Mouse (Mus musculus) R1 (cell line): ENCODE results near the gene Zfp791.
"Not testable (repeated sequence)": the region's sequence is repeated elsewhere in the genome, so short reads cannot be mapped to it uniquely, and the experiment has no call there.

Experiments
- DNase-seq: peaks from one replicate; pipeline ENCODE4 v3.0.0-alpha.2; 2018; ENCODE audit warnings: low read depth, low spot score

Gene Zfp791

DNA sequence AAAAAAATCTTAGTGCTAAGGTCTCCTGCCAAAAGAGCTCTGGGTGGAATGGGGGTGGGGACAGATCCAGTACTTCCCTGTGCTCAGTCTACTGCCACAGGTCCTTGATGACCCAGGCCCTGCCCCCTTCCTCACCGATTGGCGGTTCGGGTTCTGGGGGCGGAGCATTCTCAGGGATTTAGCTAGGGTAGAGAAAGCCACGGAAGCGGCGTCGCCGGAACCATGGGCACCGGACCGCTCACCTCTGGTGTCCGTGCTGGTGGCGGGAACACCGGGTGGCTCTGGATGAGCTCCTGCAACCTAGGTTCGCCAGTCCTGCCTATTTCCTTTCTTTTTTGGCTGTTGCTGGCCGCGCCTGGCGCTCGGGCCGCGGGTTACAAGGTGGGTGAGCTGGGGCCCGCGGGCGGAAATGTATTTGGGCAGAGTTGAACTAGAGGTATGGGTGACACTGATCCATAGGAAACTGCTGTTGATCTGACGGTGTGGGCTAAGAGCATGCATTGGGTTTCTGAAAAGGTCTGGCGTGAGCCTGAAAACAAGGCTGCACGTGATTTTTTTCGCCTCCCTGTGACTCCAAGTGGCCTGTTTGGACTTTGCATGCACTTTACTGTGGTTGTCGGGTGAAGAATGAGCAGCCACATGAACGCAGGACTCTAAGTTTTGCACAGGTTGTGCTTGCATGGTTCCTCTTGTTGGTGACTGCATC lies 39.6 kb downstream of the Zfp791 start, which contains the start of gene Man2b1:
Man2b1 (plus strand) TSS at position 163 of the 706 bp plus-strand sequence.
- peak; percentile 96 for DNase-seq

DNA sequence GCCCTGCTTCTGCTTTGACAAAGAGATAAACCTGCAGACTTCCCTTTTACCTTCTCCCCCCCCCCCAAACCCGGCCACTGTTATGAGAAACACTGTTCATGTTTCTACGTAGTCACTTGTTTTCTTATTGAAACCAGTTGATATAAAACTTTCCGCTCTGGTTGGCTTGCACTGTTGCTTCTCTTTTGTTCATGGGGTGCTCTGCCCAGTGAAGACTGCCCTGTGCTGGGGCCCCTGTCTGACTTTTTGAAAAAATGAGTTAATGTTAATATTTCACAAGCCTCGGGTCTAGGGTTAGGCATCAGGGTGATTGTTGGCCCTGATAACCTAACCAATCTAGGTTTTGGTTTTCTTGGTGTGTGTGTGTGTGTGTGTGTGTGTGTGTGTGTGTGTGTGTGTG lies 40.7 kb downstream of the Zfp791 start:
- not testable (repeated sequence) for DNase-seq

DNA sequence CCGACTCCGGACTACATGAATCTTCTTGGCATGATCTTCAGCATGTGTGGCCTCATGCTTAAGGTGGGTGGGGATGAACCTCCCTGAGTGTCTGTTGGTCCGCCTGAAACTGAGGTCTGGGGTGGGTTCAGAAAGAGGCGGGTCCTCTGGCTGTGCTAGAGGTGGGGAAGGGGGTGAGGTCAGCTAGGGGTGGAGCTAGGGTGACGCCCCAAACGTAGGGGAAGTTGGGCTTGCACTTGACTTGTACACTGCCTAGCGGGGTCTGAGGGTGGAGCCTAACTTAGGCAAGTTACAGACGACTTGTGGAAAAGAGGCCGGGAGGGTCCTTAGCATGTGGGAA lies 41.7 kb downstream of the Zfp791 start, which contains the start of gene Wdr83:
Wdr83 (minus strand) TSS at position 91 of the 340 bp plus-strand sequence.
- peak; percentile 96 for DNase-seq

DNA sequence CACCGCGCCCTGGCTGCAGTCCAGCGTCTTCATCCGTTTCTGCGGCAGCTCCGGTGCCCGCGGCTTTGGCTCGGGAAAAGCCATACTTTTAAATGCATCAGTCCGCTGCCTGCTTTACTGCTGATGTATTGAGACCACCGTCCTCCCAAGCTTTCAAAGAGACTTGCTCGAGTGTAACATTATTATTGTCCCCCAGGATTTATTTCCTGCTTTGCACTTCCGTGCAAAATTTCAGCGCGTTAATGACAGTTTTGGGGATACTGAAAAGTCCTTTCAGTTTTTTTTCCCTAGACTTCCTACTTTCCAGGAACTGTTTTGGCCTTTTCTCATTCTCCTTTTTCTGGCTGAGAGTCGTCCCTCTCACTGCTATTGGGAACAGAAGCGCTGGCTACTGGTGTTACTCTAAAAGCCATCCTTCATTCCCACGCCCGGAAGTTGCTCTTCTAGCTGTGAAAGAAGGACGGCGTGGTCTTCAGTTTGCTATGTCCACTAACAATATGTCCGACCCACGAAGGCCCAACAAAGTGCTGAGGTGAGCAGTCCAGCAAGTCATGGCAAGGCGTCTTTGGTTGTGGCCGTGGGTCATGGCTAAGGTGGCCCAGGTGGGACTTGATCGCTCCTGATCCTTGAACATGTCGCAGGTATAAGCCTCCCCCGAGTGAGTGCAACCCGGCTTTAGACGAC lies 42.2 kb downstream of the Zfp791 start, which contains the start of gene Wdr83os:
Wdr83os (plus strand) TSS at position 209 of the 684 bp plus-strand sequence.
- peak; percentile 88 for DNase-seq

DNA sequence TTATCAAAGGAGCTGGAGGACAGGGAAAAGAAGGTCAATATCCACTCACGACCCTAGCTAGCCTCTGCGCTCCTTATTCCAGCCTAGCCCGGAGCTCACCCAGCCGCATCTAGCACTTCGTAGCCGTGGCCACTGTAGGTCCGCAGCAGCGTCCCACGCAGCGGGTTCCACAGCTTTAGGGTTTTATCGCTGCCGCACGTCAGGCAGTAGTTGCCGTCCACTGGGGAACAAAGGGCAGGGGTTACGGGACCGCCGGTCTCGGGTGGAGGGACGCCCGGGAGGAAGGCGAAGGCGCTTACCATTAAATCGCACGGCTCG lies 42.7 kb downstream of the Zfp791 start:
- no peak for DNase-seq

DNA sequence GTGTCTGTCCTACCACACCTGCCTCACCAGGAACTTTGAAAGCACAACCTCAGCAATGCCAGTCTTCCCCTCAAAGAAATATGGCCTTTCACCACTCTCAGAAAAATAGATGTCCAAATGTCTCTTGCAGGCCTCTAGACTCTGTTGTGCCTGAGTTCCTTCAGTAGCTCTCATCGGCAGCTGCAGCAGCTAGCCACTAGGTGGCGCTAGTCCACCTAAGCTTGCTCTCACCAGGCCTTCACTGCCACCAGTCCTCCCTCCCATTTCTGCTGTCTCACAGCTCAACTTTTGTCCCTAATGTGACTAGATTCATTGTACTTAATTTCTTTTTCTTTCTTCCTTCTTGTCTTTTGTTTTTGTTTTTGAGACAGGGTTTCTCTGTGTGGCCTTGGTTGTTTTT lies 45.9 kb downstream of the Zfp791 start:
- DNase-seq: peak; percentile 86

DNA sequence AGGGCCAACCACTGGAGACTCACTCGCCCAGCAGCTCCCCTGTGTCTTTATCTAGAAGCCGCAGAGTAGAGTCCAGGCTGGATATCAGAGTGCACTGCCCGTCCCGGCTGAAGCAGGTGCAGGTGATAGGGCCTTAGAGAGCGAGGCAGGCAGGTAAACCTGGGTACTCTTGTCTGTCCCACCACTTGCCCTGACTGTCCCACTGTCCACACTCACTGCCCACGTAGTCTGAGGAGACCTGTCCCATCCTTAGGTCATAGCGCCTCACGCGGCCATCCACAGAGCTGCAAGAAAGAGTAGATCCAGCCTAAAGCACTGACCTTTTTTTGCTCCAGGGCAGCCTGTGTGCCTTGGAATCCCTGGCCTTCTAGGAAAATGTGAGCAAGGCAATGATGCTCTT lies 46.9 kb downstream of the Zfp791 start:
- DNase-seq: peak; percentile 77

DNA sequence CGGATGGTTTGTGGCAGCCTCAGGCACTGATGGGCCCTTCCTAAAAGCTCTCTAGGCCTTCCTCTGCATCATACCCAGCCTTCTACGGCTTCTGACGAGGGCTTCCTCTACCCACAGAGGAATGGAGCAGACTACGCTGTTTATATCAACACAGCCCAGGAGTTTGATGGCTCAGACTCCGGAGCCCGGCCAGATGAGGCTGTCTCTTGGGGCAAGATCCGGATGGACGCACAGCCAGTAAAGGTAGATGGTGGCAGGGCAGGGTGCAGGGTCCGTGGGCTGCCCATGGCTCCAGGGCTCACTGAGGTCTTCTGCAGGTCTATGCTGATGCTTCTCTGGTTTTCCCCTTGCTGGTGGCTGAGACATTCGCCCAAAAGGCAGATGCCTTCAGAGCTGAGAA lies 48.3 kb downstream of the Zfp791 start:
- DNase-seq: no peak

DNA sequence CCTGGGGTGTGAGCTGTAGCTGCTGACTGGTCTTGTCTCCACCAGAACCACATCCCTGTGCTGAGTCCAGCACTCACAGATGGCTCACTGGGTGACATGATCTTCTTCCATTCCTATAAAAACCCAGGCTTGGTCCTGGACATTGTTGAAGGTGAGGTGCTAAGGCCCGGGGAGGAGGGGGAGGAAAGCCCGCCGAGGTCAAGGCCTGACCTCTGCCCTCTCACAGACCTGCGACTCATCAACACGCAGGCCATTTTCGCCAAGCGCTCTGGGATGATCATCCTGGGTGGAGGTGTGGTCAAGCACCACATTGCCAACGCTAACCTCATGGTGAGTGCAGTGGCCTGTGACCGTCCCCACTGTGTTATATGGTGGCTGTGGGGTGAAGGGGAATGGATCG lies 48.7 kb downstream of the Zfp791 start:
- no peak for DNase-seq

DNA sequence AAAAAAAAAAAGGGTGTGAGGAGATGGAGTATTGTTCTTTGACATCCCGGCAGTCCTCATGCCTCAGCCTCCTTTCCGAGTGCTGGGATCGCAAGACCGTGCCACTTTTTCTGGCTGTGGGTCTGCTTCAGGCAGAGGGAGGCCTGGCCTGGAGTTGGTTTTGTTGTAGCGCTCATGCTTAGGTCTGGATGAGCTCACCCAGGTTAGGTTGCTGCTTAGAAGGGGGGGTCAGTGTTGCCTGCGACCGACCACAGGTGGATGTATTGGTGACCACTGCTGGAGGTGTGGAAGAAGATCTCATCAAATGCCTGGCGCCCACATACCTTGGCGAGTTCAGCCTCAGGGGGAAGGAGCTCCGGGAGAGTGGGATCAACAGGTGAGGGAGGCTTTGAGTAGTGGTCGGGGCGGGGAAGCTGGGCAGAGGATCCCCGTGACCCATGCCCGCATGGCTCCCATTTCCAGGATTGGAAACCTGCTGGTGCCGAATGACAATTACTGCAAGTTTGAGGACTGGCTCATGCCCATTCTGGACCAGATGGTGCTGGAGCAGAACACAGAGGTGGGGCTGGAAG lies 49.8 kb downstream of the Zfp791 start:
- DNase-seq: no peak

DNA sequence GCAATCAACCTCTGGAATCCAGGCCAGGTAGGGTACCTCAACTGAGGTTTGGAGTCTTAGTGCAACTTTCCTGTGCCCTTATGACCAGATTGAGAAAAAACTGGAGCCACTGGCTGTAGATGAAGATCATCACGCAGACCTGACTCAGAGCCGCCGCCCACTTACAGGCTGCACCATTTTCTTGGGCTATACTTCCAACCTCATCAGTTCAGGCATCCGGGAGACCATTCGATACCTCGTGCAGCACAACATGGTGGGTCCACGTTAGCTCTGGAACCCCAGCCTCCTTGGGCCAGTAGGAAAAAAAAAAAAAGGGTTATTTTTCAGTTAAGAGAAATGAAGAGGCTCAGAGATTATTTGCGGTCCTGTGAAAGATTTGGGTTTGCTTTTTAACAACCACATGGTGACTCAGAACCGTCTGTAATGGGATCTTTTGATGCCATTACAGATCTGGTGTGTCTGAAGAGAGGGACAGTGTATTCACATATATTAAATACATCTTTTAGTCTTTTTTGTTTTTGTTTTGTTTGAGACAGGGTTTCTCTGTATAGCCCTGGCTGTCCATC lies 50.4 kb downstream of the Zfp791 start:
- DNase-seq: no peak

DNA sequence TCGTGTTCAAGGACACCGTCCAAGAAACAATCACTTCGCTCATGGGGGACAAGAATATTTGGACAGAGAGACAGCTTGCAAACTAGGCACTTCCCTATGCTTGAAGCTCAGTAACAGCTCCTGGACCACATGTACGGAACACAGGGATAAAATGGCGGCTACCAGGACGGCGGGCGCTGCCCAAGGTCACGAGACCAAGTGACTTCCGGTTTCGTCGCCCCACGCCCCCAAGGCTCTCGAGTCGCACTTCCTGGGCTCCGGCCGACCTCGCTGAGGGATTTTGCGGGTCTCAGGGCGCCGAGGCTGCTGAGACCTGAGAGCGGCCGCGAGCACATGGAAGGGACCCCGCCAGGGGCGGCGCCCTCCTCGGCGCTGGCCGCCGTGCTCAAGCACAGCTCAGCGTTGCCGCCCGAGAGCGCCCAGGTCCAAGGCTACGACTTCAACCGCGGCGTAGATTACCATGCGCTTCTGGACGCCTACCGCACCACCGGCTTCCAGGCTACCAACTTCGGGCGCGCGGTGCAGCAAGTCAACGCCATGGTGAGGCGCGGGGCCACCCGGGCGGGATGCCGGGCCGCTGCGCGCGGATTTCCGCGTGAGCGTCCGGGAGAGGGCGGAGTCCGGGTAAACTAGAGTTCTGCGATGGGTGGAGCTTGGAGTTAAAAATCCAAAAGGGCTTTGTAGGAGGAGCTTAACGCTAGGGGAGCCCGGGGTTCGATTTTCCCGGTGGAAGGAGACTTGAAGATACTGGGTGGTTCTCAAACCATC lies 51.2 kb downstream of the Zfp791 start, which contains the start of gene Dhps:
Dhps (plus strand) TSS at position 244 of the 768 bp plus-strand sequence.
- peak; percentile 94 for DNase-seq

DNA sequence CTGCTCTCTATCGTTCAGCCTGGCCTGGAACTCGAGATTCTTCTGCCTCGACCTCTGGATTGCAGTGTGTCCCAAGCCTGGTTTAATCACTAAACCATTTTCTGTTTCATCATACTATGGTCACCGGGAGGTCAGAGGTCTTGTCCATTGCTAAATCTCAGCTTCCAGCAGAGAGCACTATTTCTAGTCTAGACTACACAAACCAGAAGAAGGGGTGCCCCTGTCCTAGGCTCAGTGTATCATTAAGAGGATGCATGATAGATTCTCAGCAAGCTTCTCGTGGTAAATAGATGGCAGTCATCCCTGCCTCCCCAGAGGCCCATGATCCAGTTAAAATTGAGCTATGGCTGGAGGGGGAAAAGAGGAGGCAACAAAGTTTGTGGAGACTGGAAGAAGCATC lies 51.9 kb downstream of the Zfp791 start:
- peak; percentile 37 for DNase-seq

DNA sequence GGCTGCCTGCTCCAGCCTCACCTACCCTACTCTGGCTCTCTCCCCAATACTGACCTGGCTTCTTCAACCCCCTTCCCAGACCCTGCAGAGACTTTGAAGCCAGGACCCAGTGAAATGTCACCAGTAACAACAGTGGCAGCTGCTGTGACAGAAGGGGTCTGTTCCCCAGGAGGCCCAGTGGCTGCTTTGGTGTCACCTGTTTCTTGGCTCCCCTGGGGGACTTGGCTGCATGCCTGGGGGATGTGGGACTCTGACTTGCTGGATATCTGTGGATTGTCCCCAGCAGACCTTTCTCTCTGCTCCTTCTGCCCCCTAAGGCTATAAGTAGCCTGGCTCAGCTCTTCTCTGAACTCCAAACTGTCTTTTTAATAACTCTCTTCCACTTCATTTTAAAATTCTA lies 54.9 kb downstream of the Zfp791 start, which contains the start of gene Gm5741:
Gm5741 (minus strand) TSS at position 1 of the 400 bp plus-strand sequence.
- DNase-seq: no peak

DNA sequence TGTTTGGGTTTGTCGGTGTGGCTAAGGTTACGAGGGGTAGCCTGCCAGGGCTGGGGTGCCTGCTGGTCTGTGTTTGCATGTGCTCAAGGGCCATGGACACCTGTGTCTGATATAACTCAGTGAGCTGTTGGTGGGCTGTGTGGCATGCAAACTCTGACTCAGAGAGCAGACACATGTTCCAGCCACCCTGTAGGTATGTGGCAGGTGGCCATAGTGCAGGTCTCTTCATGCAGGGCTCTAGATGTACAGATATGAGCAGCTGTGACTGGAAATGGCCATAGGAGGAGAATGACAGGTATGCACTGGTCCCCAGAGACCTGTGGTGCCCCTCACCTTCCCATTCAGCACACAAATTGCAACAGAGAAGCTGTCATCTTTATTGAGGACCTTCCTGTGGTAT lies 55.7 kb downstream of the Zfp791 start:
- no peak for DNase-seq

DNA sequence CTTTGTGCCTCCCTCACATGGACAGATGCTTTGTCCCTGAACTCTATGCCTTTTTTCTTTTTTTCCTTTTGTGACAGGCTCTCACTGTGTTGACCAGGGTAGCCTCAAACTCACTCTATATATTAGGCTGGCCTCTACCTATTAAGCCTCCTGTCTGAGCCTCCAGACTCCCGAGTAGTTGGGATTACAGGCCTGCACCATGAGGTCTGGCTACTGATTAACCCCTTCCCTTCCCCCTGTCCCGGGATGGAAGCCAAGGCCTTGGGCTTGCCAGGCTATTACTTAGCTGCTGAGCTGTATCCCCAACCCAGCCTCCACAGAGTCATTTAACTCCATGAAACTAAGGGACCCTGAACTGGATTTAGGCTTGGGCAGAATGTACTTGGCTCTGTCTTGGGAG lies 57.7 kb downstream of the Zfp791 start:
- no peak for DNase-seq

DNA sequence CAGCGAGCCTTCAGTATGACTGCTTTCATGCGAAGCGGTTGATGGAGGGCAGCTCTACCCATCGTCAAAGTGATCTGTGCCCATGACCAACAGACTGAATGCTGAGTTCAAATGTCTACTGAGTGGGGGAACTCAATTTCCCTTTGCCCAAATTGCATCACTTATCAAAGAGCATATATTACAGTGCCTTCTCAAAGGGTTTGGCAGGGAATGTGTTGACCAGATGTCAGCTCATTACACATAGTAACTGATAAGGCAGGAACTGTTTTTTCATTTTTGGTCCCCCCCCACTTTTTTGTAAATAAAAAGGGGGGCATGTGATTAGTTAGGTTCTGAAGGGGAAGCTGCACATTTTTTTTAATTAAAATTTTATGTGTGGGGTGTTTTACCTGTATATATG lies 60.3 kb downstream of the Zfp791 start:
- no peak for DNase-seq

DNA sequence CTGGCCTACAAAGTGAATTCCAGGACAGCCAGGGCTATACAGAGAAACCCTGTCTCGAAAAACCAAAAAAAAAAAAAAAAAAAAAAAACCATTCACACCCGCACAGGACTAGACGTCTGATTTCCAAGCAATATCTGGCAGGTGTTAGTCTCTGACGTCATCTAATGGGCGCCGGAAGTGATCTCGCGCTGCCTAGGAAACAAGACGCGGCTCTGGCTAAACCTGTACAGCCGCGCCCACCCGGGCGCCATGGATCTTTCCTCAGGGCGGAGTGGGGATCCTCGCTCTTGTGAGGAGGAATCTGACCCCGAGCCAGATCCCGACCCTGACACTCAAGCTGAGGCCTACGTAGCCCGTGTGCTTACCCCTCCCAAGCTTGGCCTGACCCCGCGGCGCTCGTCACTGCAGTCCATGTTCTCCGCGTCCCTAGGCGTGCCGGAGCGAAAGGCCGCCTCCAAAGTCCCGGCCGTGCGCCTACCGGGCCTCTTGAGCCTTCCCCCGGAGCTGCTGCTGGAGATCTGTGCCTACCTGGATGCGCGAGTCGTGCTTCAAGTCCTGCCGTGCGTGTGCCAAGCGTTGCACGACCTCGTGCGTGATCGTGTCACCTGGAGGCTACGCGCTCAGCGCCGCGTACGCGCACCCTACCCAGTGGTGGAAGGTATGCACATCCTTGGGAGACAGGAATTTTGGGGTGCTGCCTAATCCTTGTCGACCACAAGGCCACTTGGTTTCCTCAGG lies 62.8 kb downstream of the Zfp791 start, which contains the start of gene Fbxw9:
Fbxw9 (plus strand) TSS at position 177 of the 738 bp plus-strand sequence.
- DNase-seq: peak; percentile 97
